25 mouse cellular contexts compared by ENCODE assay signal in genomic region chr9:105476134-105476533, GRCm38 (mm10). TPM values are rescaled to one million over a fixed set of nuclear protein-coding genes. Genes with fewer than 3 reads are reported as not detected.
DNase-seq lines count a peak whose midpoint lies in the region; ATAC-seq and TF ChIP-seq lines count a peak whose summit lies in the region.
"Had no signal": no experiment of that assay in that cellular context is flagged by ENCODE, and none has a peak within 500 bp of the region (broad histone marks: within the 10 kb centered on the region; RNA-seq: fewer than 3 reads in every experiment).

No protein-coding gene starts in this region.

- WGBS in cerebellum, adult 2 months: 17% methylated on average over 3 of the region's 3 CpGs
- WGBS in hindbrain, embryonic 15.5 days: 86% methylated on average over 3 of the region's 3 CpGs
- WGBS in hindbrain, embryonic 12.5 days: 84% methylated on average over 3 of the region's 3 CpGs

- H3K27ac ChIP-seq in cerebellum, adult 2 months (ENCODE audit: insufficient read depth, low read length): peak overlapping the region; percentile 56; the same call in 1 of the 2 replicates
- 0 out of 2 replicates have a peak overlapping the region, but pooled peaks have one; percentile 11 for H3K27ac ChIP-seq in hindbrain, embryonic 15.5 days (replicated peaks)
- H3K27ac ChIP-seq in hindbrain, embryonic 12.5 days: no peak overlapping the region
- H3K27ac ChIP-seq: embryonic facial prominence, embryonic 13.5 days; heart, adult 2 months; heart, embryonic 13.5 days; hindbrain, embryonic 13.5 days; limb, embryonic 15.5 days; liver, embryonic 14.5 days; neural tube, embryonic 12.5 days had no signal

- H3K4me1 ChIP-seq in cerebellum, adult 2 months (ENCODE audit: control insufficient read depth, insufficient read depth, low read length): peaks cover 6% of the 10 kb centered on the region
- no peaks in the 10 kb centered on the region for H3K4me1 ChIP-seq in hindbrain, embryonic 15.5 days (replicated peaks)
- H3K4me1 ChIP-seq in hindbrain, embryonic 12.5 days: no peaks in the 10 kb centered on the region
- H3K4me1 ChIP-seq: embryonic facial prominence, embryonic 13.5 days; neural tube, embryonic 12.5 days had no signal

- no peak overlapping the region for H3K9ac ChIP-seq in hindbrain, embryonic 15.5 days
- no peak overlapping the region for H3K9ac ChIP-seq in hindbrain, embryonic 12.5 days
- H3K9ac ChIP-seq: embryonic facial prominence, embryonic 13.5 days; heart, embryonic 13.5 days; hindbrain, embryonic 13.5 days; limb, embryonic 15.5 days; liver, embryonic 14.5 days; lung, embryonic 14.5 days; neural tube, embryonic 12.5 days had no signal

- no peaks in the 10 kb centered on the region for H3K27me3 ChIP-seq in cerebellum, adult 2 months (ENCODE audit: control insufficient read depth, insufficient read depth, low read length)
- H3K27me3 ChIP-seq in hindbrain, embryonic 15.5 days: no peaks in the 10 kb centered on the region
- no peaks in the 10 kb centered on the region for H3K27me3 ChIP-seq in hindbrain, embryonic 12.5 days
- H3K27me3 ChIP-seq: embryonic facial prominence, embryonic 13.5 days; heart, embryonic 13.5 days; hindbrain, embryonic 13.5 days; limb, embryonic 15.5 days; neural tube, embryonic 12.5 days had no signal

- H3K4me2 ChIP-seq in hindbrain, embryonic 15.5 days: no peak overlapping the region
- H3K4me2 ChIP-seq in hindbrain, embryonic 12.5 days (replicated peaks): no peak overlapping the region
- H3K4me2 ChIP-seq: embryonic facial prominence, embryonic 13.5 days; heart, embryonic 13.5 days; hindbrain, embryonic 13.5 days; limb, embryonic 15.5 days; lung, embryonic 14.5 days; neural tube, embryonic 12.5 days had no signal

- peak in 1 of 2 experiments; percentile 68 for DNase-seq in cerebellum, adult 2 months
- no peak for DNase-seq in cerebellum, adult 11-12 months
- DNase-seq in right cerebral cortex, adult 2 months (ENCODE audit: low spot score in 2 of 2): peak; percentile 36 to 44
- no peak for DNase-seq in right cerebral cortex, postnatal 14 days
- peak; percentile 74 for DNase-seq in telencephalon, adult 2 months (ENCODE audit: low read depth, low spot score)
- DNase-seq in embryo, embryonic 10.5 days (ENCODE audit: low spot score): no peak
- DNase-seq: adrenal gland, adult 8-10 months; gastrocnemius, postnatal 25 days; heart, adult 2 months; kidney, adult 18-20 months; left cerebral cortex, postnatal 4 days; lung, embryonic 14.5 days; midbrain, embryonic 14.5 days; thymus, adult 2 months; thymus, postnatal 4 days had no signal

- TF ChIP-seq CTCF in cerebellum, adult 2 months (IDR thresholded peaks at IDR 0.05; ENCODE audit: borderline replicate concordance, insufficient read depth, low read depth, low read length): no peak

- H3K9me3 ChIP-seq in hindbrain, embryonic 15.5 days: no peaks in the 10 kb centered on the region
- H3K9me3 ChIP-seq in hindbrain, embryonic 12.5 days (replicated peaks): no peaks in the 10 kb centered on the region
- H3K9me3 ChIP-seq: embryonic facial prominence, embryonic 13.5 days; heart, embryonic 13.5 days; hindbrain, embryonic 13.5 days; limb, embryonic 15.5 days; neural tube, embryonic 12.5 days had no signal

- no peak overlapping the region for H3K4me3 ChIP-seq in cerebellum, adult 2 months (replicated peaks; ENCODE audit: insufficient read depth, low read depth, low read length)
- H3K4me3 ChIP-seq in hindbrain, embryonic 15.5 days: no peak overlapping the region
- H3K4me3 ChIP-seq in hindbrain, embryonic 12.5 days: no peak overlapping the region
- H3K4me3 ChIP-seq: embryonic facial prominence, embryonic 13.5 days; heart, adult 2 months; heart, embryonic 13.5 days; hindbrain, embryonic 13.5 days; limb, embryonic 15.5 days; neural tube, embryonic 12.5 days had no signal

- H3K36me3 ChIP-seq in hindbrain, embryonic 15.5 days: 0 out of 2 replicates have a peak, but pooled peaks cover 3% of the 10 kb centered on the region
- H3K36me3 ChIP-seq in hindbrain, embryonic 12.5 days: no peaks in the 10 kb centered on the region
- H3K36me3 ChIP-seq: embryonic facial prominence, embryonic 13.5 days; limb, embryonic 15.5 days; neural tube, embryonic 12.5 days had no signal

- ATAC-seq in hindbrain, embryonic 15.5 days (ENCODE audit: low FRiP score, low read depth): no peak
- ATAC-seq in hindbrain, embryonic 12.5 days (ENCODE audit: low FRiP score): no peak
- ATAC-seq: forebrain, embryonic 14.5 days; inflammation-experienced regulatory T-cells, adult 6 months had no signal

- no peak for TF ChIP-seq POLR2A in cerebellum, adult 2 months (IDR thresholded peaks at IDR 0.05; ENCODE audit: borderline replicate concordance, insufficient read depth, low read length)

RNA-seq across cellular contexts. Expression of gene Atp2c1, which starts 51.0 kb away (rescaled TPM):
- 108 and 110 TPM in 2 replicates for polyA plus RNA-seq in cerebellum, adult 2 months (2012; rRNA removed)
- polyA plus RNA-seq in hindbrain, embryonic 15.5 days (2015; fragmentation: Nextera tagmentation; extraction: Ambion mirVana): 98.8 and 101 TPM in 2 replicates
- 94.4 and 99.3 TPM in 2 replicates for polyA plus RNA-seq in hindbrain, embryonic 12.5 days (2016; fragmentation: Nextera tagmentation; extraction: Ambion mirVana)

Comparison
In these comparisons a context has a peak if more than half of its experiments do, and no peak if none do; other contexts are left out.
1. DNase-seq: peak in right cerebral cortex, adult 2 months (2 of 2) and telencephalon, adult 2 months (single experiment); none in cerebellum, adult 11-12 months (single experiment), right cerebral cortex, postnatal 14 days (single experiment) and embryo, embryonic 10.5 days (single experiment).